Mouse (Mus musculus) midbrain, embryonic 13.5 days (tissue): Measurements from ENCODE around the gene Eif4b. TPM values are rescaled to one million over a fixed set of nuclear protein-coding genes. Genes with fewer than 3 reads are reported as not detected.
A peak's percentile ranks its signal among the peaks of the same experiment; 100 is the strongest.

Source experiments
- ATAC-seq: fragments of 200-750 bp; cut with Nextera tagmentation; 2 replicates; pipeline ENCODE4 v1.8.0; 2017; ENCODE audit warnings: mild to moderate bottlenecking, moderate TSS enrichment, moderate library complexity
- H3K27ac ChIP-seq: fragments of 300-500 bp; sonication (generic); 2 replicates; pipeline ENCODE4 v1.5.1; 2015; ENCODE audit warnings: inconsistent platforms, mild to moderate bottlenecking, moderate library complexity
- H3K27me3 ChIP-seq: fragments of 300-500 bp; sonication (generic); 2 replicates; pipeline ENCODE4 v1.6.1; 2015; ENCODE audit warnings: mild to moderate bottlenecking, inconsistent platforms
- H3K36me3 ChIP-seq: fragments of 300-500 bp; sonication (generic); 2 replicates; pipeline ENCODE4 v1.6.1; 2015; ENCODE audit warnings: mild to moderate bottlenecking, inconsistent platforms
- H3K4me1 ChIP-seq: fragments of 300-500 bp; sonication (generic); replicated peaks from 2 replicates; pipeline ENCODE4 v1.6.1; 2015; ENCODE audit warnings: inconsistent platforms
- H3K4me2 ChIP-seq: fragments of 300-500 bp; sonication (generic); replicated peaks from 2 replicates; pipeline ENCODE4 v1.6.1; 2015; ENCODE audit warnings: moderate library complexity, mild to moderate bottlenecking, inconsistent platforms
- H3K4me3 ChIP-seq: fragments of 300-500 bp; sonication (generic); replicated peaks from 2 replicates; pipeline ENCODE4 v1.5.1; 2015; ENCODE audit warnings: mild to moderate bottlenecking, inconsistent platforms
- H3K9ac ChIP-seq: fragments of 300-500 bp; sonication (generic); replicated peaks from 2 replicates; pipeline ENCODE4 v1.6.1; 2015; ENCODE audit warnings: mild to moderate bottlenecking, inconsistent platforms
- H3K9me3 ChIP-seq: fragments of 300-500 bp; sonication (generic); 2 replicates; pipeline ENCODE4 v1.6.1; 2016; ENCODE audit warnings: mild to moderate bottlenecking, inconsistent platforms
- WGBS: fragments of 180-500 bp; shearing (Covaris S2); methylation state at CpG from one replicate; pipeline ENCODE4 v1.1.7; 2015; 5-methylcytosine and 5-hydroxymethylcytosine counted together
- polyA plus RNA-seq: library from polyadenylated mRNA; unstranded; fragments of >200 nt; fragmentation: Nextera tagmentation; extraction: Ambion mirVana; gene quantifications from 2 replicates; pipeline ENCODE4 v1.2.1, GENCODE M21; 2015

Eif4b gene
- polyA plus RNA-seq, result 89.9 and 91.2 TPM in 2 replicates

DNA sequence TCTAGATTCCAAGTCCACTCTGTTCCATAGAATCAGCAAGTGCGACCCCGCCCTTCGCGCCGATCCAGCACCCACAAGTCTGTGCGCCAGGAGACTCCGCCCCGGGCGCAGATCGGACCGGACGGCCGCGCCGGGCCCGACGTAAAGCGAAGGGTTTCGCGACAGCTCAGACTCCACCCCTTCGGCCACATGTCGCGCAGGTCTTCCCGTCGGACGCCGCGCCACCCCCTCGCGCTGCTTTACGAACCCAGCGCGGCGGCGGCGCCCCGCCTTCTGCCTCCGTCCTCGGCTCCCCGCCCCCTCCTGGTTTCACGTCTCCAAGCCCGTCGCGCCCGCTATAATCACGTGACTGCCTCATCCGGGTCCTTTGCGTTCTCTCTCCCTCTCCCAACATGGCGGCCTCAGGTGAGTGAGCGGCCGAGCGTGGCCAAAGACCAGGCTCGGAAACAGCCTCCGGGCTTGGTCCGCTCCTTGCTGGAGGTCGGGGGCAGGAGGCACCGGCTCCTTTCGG is at the start of gene Eif4b:
Gene Eif4b, plus strand, starts transcription at position 215 of the 511 bp plus-strand sequence.
- Histone ChIP-seq H3K4me1 (peaks cover 25% of the 10 kb centered on the region), H3K27me3 (peaks cover 11% of the 10 kb centered on the region; the same call in 1 of the 2 replicates), H3K9ac (peak within 1 kb of the TSS; percentile 90), H3K4me2 (peak within 1 kb of the TSS; percentile 94), H3K9me3 (no peaks in the 10 kb centered on the region), H3K4me3 (peak within 1 kb of the TSS; percentile 74), H3K36me3 (no peaks in the 10 kb centered on the region), H3K27ac (peak within 1 kb of the TSS; percentile 97)
- ATAC-seq, result peak; percentile 93
- under 1% methylated on average over 58 of the region's 58 CpGs for WGBS

DNA sequence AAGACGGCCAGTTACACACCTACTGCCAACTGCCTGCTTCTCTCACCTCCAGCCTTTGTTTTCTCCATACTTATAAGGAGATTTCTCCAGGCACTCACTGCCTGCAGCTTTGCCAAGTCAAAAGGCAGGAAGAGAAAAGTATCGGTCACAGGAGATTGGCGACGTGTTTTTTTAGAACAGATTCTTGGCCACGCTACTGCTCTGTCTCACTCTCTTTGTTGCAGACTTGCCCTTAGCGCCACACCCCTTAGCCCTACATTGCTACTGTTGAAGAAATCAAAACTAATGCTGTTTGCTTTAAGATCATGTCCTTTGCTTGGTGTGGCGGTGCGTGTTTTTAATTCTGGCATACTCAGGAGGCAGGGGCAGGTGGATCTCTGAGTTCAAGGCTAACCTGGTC is 49.7 kb upstream of the Eif4b start:
- Histone ChIP-seq H3K4me1 (peaks cover 24% of the 10 kb centered on the region), H3K36me3 (no peaks in the 10 kb centered on the region), H3K4me3 (no peak overlapping the region), H3K27me3 (peaks cover 52% of the 10 kb centered on the region), H3K9me3 (no peaks in the 10 kb centered on the region), H3K27ac (no peak overlapping the region), H3K4me2 (no peak overlapping the region), H3K9ac (no peak overlapping the region)
- no peak for ATAC-seq
- WGBS, result 72% methylated on average over 8 of the region's 8 CpGs

DNA sequence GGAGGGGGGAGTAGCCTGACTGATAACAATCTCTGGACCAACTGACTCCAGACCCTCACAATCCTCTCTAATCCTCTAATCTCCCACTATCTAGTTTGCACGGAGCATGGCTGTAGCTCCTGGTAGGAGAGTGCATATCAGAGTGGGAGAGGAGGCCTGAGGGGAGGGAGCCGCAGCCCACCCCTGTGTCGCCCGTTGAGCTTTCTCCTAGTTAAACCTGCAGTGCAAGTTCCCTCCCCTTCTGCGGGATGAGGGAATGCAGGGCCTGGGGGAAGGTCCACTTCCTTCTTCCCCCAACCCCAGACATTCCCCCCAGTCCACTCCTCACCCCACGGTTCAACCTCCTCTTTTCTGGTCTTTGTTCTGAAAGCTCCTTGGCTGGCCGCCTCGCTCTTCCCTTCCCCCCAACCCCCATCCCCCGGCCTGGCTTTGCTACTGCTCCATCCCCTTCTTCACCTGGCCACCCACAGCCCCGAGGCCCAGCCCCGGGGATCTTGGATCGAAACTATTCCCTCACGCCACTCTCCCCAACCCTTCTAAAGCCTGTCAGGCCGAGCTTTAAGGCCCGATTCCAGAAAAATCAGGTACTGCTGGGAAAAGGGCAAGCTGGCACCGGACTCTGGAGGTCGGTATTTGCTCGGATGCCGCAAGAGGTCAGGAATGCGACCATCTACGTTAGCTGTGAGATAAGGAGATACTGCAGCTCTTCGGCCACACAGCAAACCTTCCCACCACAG is 48.3 kb upstream of the Eif4b start:
- Histone ChIP-seq H3K9ac (0 out of 2 replicates have a peak overlapping the region, but pooled peaks have one; percentile 28), H3K4me3 (0 out of 2 replicates have a peak overlapping the region, but pooled peaks have one; percentile 9), H3K4me2 (peak overlapping the region; percentile 32), H3K36me3 (no peaks in the 10 kb centered on the region), H3K27ac (no peak overlapping the region), H3K9me3 (no peaks in the 10 kb centered on the region), H3K27me3 (peaks cover 57% of the 10 kb centered on the region), H3K4me1 (peaks cover 24% of the 10 kb centered on the region)
- ATAC-seq, result peak; percentile 60; the same call in 1 of the 2 replicates
- WGBS, result 5% methylated on average over 22 of the region's 22 CpGs

DNA sequence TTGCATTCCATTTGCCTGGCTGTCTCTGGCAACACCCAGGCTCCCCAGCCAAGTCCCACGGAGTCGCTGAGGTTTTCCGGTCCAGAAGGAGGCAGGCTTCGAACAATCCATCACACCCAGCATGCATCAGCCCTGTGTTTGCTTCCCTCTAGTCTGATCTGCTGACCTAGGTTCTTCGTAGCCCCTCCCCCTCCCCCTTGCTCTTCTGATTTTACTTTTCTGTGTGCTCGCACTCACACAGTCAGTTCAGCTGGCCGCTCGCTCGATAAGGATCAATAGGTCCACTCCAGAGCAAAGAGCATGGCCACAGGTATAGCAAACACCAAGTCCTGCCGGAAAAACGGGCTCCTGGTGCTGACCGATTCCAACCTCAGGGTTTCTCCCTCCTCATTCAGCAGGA is 47.1 kb upstream of the Eif4b start:
- H3K27ac ChIP-seq, result no peak overlapping the region
- H3K27me3 ChIP-seq, result peaks cover 57% of the 10 kb centered on the region
- H3K9ac ChIP-seq, result no peak overlapping the region
- H3K36me3 ChIP-seq, result no peaks in the 10 kb centered on the region
- no peaks in the 10 kb centered on the region for H3K9me3 ChIP-seq
- H3K4me2 ChIP-seq, result no peak overlapping the region
- no peak overlapping the region for H3K4me3 ChIP-seq
- H3K4me1 ChIP-seq, result peaks cover 24% of the 10 kb centered on the region
- 13% methylated on average over 12 of the region's 12 CpGs for WGBS
- ATAC-seq, result no peak

DNA sequence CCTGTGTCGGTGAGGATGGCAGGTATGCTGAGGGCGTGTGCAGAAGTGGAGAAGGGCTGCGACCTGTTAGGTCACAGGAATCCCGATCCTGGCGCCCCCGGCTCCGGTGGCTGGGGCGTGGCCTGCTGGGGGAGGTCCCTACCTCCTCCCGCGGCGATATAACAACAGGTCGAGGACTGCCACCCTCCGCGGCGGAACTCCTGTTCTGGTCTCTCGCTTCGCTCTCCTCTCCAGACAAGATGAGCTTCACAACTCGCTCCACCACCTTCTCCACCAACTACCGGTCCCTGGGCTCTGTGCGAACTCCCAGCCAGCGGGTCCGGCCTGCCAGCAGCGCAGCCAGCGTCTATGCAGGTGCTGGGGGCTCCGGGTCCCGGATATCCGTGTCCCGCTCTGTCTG is 45.5 kb upstream of the Eif4b start, which contains the start of gene Krt18:
Gene Krt18, plus strand, starts transcription at position 141 of the 400 bp plus-strand sequence.
- Histone ChIP-seq H3K27ac (no peak within 1 kb of the TSS), H3K4me3 (peak within 1 kb of the TSS; percentile 7), H3K4me1 (peaks cover 24% of the 10 kb centered on the region), H3K4me2 (peak within 1 kb of the TSS; percentile 43), H3K9ac (0 out of 2 replicates have a peak within 1 kb of the TSS, but pooled peaks have one; percentile 39), H3K9me3 (no peaks in the 10 kb centered on the region), H3K27me3 (peaks cover 57% of the 10 kb centered on the region), H3K36me3 (no peaks in the 10 kb centered on the region)
- 3% methylated on average over 28 of the region's 28 CpGs for WGBS
- no peak for ATAC-seq

DNA sequence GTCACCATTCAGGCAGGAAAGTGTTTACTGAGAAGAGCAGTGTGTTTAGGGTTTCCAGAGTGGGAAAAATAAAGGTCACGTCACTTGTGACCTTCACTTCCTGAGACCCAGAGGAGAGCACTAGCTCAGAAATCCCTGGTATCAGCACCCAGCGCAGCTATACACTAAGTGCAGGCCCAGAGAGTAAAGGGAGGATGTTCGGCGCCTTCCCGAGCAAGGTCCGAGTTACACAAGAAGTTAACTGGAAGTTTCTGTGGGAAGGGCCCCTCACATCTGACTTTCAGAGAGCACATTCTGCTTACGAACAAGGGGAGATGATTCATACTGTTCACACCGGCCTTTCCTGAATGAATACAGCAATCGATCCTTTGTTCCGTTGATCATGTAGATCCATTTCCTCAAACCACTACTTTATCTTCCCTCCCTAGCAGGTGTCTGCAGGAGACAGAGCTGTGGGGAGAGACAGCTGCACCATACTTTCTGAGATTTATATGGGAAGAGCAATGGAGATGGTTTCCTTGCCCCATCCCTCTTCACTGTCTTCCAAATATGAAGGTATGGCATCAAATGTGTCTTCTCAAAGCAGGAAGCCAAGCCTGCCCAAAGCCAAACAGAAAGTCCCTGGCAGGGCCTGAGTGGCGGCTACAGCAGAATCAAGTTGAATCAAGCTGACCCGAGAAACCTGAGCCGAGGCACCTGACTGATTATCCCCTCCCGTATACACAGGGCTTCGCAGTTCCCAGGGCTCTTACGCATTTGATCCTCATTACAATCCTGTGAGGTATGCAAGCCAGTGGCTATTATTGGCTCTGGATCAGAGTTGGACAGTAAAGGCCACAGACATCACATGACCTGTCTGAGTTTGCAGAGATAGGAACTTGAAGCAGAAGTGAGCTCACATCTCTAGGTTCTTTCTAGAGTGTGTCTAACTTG is 39.2 kb upstream of the Eif4b start:
- WGBS, result 65% methylated on average over 16 of the region's 16 CpGs

DNA sequence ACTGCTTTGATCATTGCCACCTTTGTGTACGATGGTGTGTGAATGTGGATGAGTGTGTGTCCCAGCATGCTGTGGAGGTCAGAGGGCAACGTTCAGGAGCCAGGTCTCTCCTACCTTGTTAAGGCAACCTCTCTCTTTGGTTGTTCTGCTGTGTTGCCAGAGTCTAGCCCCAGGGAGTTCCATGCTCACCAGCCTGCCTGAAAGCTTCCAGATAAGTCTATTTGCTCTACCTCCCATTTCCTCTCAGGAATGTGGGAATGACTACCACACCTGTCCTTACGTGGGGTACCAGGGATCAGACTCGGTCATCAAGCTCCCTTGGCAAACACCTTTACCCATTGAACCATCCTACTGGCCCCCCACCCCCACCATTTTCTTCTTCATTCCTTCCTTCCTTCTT is 33.3 kb upstream of the Eif4b start:
- no peak overlapping the region for H3K9ac ChIP-seq
- no peaks in the 10 kb centered on the region for H3K9me3 ChIP-seq
- H3K4me3 ChIP-seq, result no peak overlapping the region
- H3K36me3 ChIP-seq, result no peaks in the 10 kb centered on the region
- 78% methylated on average over 4 of the region's 4 CpGs for WGBS
- no peaks in the 10 kb centered on the region for H3K4me1 ChIP-seq
- no peak overlapping the region for H3K27ac ChIP-seq
- H3K4me2 ChIP-seq, result no peak overlapping the region
- ATAC-seq, result no peak
- H3K27me3 ChIP-seq, result 0 out of 2 replicates have a peak, but pooled peaks cover 5% of the 10 kb centered on the region

More for the DNA sequence above, 39.2 kb upstream of the Eif4b start:
- Histone ChIP-seq H3K4me1 (no peaks in the 10 kb centered on the region), H3K9me3 (no peaks in the 10 kb centered on the region), H3K27ac (no peak overlapping the region), H3K4me2 (no peak overlapping the region), H3K4me3 (no peak overlapping the region), H3K36me3 (no peaks in the 10 kb centered on the region), H3K27me3 (peaks cover 4% of the 10 kb centered on the region), H3K9ac (no peak overlapping the region)
- no peak for ATAC-seq

DNA sequence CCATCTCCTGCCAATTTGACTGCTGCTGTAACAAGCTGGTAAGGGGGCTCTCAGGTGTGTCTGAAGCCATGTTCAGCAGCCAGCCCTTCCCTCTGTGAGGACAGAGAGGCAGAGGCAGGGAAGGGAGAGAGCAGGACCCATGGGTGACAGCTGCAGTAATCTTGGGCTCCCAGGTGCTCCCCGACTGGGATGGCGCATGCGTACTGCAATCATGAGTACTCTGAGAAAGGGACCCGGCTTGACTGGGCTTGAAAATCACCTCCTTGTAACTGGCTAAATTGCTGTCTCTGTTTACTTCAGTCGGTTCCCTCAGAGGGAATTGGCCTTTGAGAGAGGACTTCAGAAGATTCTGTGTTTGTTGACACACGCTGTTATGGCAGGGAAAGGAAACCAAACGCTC is 31.6 kb upstream of the Eif4b start:
- Histone ChIP-seq H3K27me3 (0 out of 2 replicates have a peak, but pooled peaks cover 5% of the 10 kb centered on the region), H3K4me2 (no peak overlapping the region), H3K9ac (no peak overlapping the region), H3K36me3 (no peaks in the 10 kb centered on the region), H3K27ac (no peak overlapping the region), H3K4me3 (no peak overlapping the region), H3K4me1 (no peaks in the 10 kb centered on the region), H3K9me3 (no peaks in the 10 kb centered on the region)
- no peak for ATAC-seq
- 77% methylated on average over 7 of the region's 7 CpGs for whole genome bisulfite sequencing

DNA sequence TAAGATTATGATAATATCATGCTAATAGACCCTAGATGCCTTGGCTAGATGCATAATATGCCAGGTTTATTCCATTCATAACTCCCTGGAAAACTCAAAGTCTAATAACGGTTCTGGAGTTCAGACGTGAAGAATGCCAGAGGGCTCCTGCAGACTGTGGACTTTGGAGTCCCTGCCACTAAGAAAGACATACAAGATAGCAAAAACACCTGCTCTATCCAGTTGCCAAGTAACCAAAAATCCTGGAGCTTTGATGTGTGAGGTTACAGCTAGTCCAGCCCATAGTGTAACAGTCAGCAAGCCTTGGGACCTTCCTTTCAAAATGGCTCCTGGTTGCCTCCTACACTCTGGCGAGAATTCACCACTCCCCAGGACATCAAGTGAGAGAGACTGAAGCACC is 28.8 kb upstream of the Eif4b start:
- Histone ChIP-seq H3K36me3 (no peaks in the 10 kb centered on the region), H3K4me3 (no peak overlapping the region), H3K27ac (no peak overlapping the region), H3K9me3 (no peaks in the 10 kb centered on the region), H3K4me2 (no peak overlapping the region), H3K27me3 (0 out of 2 replicates have a peak, but pooled peaks cover 5% of the 10 kb centered on the region), H3K4me1 (no peaks in the 10 kb centered on the region), H3K9ac (no peak overlapping the region)
- ATAC-seq, result no peak
- WGBS, result 81% methylated on average over 3 of the region's 3 CpGs

DNA sequence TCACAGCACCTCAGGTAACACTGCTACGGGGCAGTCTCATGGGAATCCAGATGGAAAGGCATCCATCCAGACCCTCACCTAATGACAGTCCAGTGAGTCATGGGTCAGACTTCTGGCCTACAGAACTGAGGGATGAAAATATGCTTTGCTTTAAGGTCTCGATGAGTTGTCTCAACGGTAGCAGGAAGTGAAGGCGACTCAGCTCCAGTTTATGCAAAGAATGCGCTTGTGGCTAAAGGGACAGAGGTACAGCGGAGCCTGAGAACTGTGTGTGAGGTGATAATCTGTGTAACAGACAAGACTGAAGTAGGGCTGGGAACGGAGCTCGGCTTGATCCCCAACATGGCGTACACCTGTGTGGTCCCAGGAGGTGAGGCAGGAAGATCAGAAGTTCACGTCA is 27.9 kb upstream of the Eif4b start:
- H3K9ac ChIP-seq, result no peak overlapping the region
- no peaks in the 10 kb centered on the region for H3K4me1 ChIP-seq
- H3K4me2 ChIP-seq, result no peak overlapping the region
- ATAC-seq, result no peak
- 0 out of 2 replicates have a peak, but pooled peaks cover 5% of the 10 kb centered on the region for H3K27me3 ChIP-seq
- no peak overlapping the region for H3K4me3 ChIP-seq
- no peak overlapping the region for H3K27ac ChIP-seq
- WGBS, result 92% methylated on average over 10 of the region's 10 CpGs
- H3K9me3 ChIP-seq, result no peaks in the 10 kb centered on the region
- no peaks in the 10 kb centered on the region for H3K36me3 ChIP-seq

DNA sequence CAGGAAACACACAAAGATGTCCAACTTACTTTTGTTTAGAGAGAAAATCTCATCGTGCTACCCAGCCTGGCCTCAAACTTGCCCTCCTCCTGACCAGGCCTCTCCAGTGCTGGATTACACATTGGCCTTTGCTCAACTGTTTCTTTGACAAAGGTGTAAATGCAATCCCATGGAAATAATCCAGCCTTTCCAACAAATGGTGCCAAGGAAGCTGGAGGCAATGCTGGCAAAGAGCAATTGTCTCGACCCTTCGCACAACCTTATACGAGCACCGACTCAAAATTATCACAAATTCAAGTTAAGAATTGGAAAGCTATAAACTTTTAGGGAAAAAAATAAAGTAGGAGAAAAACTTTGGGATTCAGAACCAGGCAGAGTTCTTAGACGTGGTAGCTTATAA is 25.6 kb upstream of the Eif4b start:
- no peaks in the 10 kb centered on the region for H3K27me3 ChIP-seq
- no peak overlapping the region for H3K4me3 ChIP-seq
- 90% methylated on average over 6 of the region's 6 CpGs for WGBS
- no peaks in the 10 kb centered on the region for H3K9me3 ChIP-seq
- no peak overlapping the region for H3K9ac ChIP-seq
- ATAC-seq, result no peak
- H3K27ac ChIP-seq, result no peak overlapping the region
- H3K4me1 ChIP-seq, result peaks cover 4% of the 10 kb centered on the region
- H3K36me3 ChIP-seq, result no peaks in the 10 kb centered on the region
- H3K4me2 ChIP-seq, result no peak overlapping the region

DNA sequence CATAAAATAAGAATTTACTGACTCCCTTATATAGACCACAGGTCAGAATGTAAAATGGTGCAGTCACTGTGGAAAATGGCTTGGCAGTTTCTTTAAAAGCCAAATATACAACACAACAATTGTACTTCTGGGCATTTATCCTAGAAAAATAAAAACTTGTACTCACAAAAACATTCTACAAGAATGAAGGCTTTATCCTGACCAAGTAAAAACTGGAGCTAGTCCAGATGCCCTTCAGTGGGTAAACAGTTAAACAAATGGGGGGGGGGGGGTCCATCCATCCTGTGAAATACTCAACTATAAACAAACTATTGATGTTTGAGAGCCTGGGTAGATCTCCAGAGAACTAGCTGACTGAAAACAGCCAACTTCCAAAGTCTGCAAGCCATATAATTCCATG is 23.7 kb upstream of the Eif4b start:
- H3K36me3 ChIP-seq, result no peaks in the 10 kb centered on the region
- no peak overlapping the region for H3K4me2 ChIP-seq
- H3K4me1 ChIP-seq, result peaks cover 4% of the 10 kb centered on the region
- H3K9ac ChIP-seq, result no peak overlapping the region
- no peak overlapping the region for H3K27ac ChIP-seq
- no peaks in the 10 kb centered on the region for H3K27me3 ChIP-seq
- no peak overlapping the region for H3K4me3 ChIP-seq
- no peak for ATAC-seq
- no peaks in the 10 kb centered on the region for H3K9me3 ChIP-seq
